Mouse (Mus musculus): Measurements from ENCODE around the gene Pgp. TPM values are rescaled to one million over a fixed set of nuclear protein-coding genes. Genes with fewer than 3 reads are reported as not detected.

The Pgp gene
- total and polyA plus RNA-seq, 2 experiments from 2014 or later: 50.1 to 86.8 TPM

DNA sequence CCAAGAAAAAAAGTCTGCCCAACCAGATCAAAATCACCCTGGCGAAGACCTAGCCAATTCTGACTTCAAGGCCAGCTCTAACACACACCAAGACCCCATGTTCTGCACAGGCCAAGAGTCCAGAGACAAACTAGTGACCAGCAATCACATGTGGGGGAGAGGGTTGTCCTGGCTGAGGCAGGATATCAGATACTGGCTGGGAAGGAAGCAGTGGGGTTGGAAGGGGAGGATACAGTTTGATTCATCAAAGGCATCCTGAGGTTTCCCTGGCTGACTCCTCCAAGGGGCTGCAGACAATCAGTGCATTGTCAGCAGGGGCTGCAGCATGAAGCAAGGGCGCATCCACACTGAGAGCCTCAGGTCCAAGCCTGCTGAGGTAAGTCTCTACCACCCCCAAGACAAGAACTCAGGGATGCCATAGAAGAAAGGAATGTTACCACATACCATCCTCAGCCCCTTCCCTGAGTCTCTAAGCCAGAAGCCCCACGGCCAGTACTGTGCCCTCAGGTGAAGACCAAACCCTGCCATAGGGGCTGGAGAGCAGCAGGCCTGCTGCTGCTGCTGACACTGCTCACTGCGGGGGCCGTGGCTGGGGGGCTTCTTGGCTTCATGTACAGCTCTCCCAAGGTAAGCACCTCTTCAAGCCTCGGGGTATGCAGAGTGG, 3.6 kb downstream of the Pgp start, which contains the start of gene Bricd5:
Gene Bricd5, plus strand, starts transcription at position 273 of the 664 bp plus-strand sequence.
- no peaks in the 10 kb centered on the region for H3K9me3 ChIP-seq (ENCODE audit: low read length)
- H3K9ac ChIP-seq (replicated peaks; ENCODE audit: low read length, poor library complexity, severe bottlenecking): no peak within 1 kb of the TSS
- ATAC-seq (ENCODE audit: low FRiP score) (no peak), DNase-seq (ENCODE audit: low spot score) (no peak)
- H3K27me3 ChIP-seq (ENCODE audit: insufficient read depth, low read length): no peaks in the 10 kb centered on the region
- peaks cover 35% of the 10 kb centered on the region for H3K36me3 ChIP-seq (ENCODE audit: insufficient read depth, low read length)
- 86% methylated on average over 6 of the region's 6 CpGs for WGBS
- H3K4me3 ChIP-seq (ENCODE audit: low read depth, low read length): no peak within 1 kb of the TSS
- H3K4me1 ChIP-seq (ENCODE audit: insufficient read depth, low read length): peaks cover 20% of the 10 kb centered on the region
- H3K4me2 ChIP-seq (ENCODE audit: low read depth, low read length, poor library complexity, severe bottlenecking): no peak within 1 kb of the TSS
- no peak for TF ChIP-seq CTCF (IDR thresholded peaks at IDR 0.05)
- no peak within 1 kb of the TSS for H3K27ac ChIP-seq (ENCODE audit: low read depth, low read length)

DNA sequence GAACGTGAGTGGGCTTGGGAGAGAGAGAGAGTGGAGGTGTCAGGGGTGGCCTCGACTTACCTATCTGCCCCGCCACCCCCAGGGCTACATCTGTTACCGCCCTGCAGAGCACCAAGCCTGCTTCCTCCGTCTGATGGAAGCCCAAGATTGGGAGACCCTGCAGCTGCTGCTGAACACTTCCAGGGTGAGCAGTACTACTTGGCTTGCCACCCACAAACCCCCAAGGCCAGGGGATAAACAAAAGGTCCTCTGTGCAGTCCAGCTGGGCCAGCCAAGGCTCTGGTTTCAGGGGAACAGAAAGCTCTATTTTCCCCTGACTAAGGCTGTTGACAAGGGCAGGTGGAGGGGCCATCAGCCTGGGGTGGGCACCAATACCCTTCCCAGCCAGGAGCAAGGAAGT, 4.4 kb downstream of the Pgp start:
- ATAC-seq (ENCODE audit: low FRiP score): no peak
- Histone ChIP-seq H3K9me3 (ENCODE audit: low read length) (no peaks in the 10 kb centered on the region), H3K9ac (replicated peaks; ENCODE audit: low read length, poor library complexity, severe bottlenecking) (no peak overlapping the region), H3K36me3 (ENCODE audit: insufficient read depth, low read length) (peaks cover 35% of the 10 kb centered on the region), H3K4me3 (ENCODE audit: low read depth, low read length) (no peak overlapping the region), H3K4me2 (ENCODE audit: low read depth, low read length, poor library complexity, severe bottlenecking) (no peak overlapping the region), H3K4me1 (ENCODE audit: insufficient read depth, low read length) (peaks cover 20% of the 10 kb centered on the region), H3K27me3 (ENCODE audit: insufficient read depth, low read length) (no peaks in the 10 kb centered on the region), H3K27ac (ENCODE audit: low read depth, low read length) (no peak overlapping the region)
- peak; percentile 54 for DNase-seq (ENCODE audit: low spot score)
- 82% methylated on average over 5 of the region's 5 CpGs for WGBS
- no peak for TF ChIP-seq CTCF (IDR thresholded peaks at IDR 0.05)

DNA sequence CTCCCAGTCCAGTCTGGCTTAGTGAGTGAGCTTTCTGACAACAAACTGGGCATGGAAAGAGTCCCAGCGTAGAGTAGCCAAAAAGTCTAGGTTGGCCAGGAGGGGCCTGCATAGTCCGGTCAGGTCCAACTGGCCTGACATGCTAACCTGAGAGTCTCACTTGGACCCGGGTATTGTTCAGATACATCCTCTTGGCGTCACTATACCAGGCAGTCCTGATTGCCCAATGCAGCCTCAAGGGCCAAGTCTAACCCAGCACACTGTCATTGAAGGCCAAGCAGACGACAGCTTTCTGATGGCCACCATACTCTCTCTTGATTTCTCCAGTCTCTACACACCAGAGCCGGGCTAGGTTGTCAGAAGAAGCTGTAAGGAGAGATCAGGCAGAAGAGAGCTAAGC, 5.4 kb downstream of the Pgp start:
- H3K4me2 ChIP-seq (ENCODE audit: low read depth, low read length, poor library complexity, severe bottlenecking): no peak overlapping the region
- 93% methylated on average over 6 of the region's 6 CpGs for WGBS
- no peak for TF ChIP-seq CTCF (IDR thresholded peaks at IDR 0.05)
- H3K9ac ChIP-seq (replicated peaks; ENCODE audit: low read length, poor library complexity, severe bottlenecking): no peak overlapping the region
- DNase-seq (ENCODE audit: low spot score) (no peak), ATAC-seq (ENCODE audit: low FRiP score) (no peak)
- H3K27ac ChIP-seq (ENCODE audit: low read depth, low read length): no peak overlapping the region
- no peaks in the 10 kb centered on the region for H3K27me3 ChIP-seq (ENCODE audit: insufficient read depth, low read length)
- peaks cover 35% of the 10 kb centered on the region for H3K36me3 ChIP-seq (ENCODE audit: insufficient read depth, low read length)
- no peaks in the 10 kb centered on the region for H3K9me3 ChIP-seq (ENCODE audit: low read length)
- peaks cover 20% of the 10 kb centered on the region for H3K4me1 ChIP-seq (ENCODE audit: insufficient read depth, low read length)
- no peak overlapping the region for H3K4me3 ChIP-seq (ENCODE audit: low read depth, low read length)

DNA sequence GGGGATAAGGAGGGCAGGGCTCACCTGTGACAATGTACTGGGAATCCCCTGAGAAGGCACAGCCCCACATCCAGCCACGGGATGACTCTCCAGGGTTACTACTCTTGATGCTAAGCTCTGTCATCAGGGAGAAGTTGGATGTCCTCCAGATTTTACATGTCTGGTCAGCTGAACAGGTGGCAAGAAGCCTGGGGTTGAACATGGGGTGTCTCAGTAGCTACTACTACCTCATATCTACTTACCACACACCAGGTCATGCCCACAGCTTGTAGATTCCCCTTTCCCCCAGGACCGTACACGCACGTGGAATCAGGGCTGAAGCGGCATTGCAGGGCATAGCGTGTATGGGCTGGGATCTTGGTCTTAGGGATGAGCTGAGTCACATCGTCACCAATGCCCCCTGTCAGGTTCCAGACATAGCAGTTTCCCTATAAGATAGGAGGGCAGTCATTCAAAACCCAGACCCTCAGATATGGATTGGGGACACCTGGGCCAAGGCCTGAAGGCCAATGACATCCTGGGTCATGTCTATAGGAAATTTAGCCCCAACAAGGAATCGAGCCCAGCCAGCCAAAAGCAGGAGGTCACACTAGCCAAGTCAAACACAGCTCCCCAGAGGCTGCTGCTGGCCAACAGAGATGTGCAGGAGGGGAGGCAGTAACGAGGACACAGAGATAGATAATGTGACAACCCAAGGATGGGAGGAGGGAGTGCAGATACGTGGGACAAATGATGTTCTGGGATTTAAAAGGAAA, 6.0 kb downstream of the Pgp start:
- Histone ChIP-seq H3K9me3 (ENCODE audit: low read length) (no peaks in the 10 kb centered on the region), H3K4me2 (ENCODE audit: low read depth, low read length, poor library complexity, severe bottlenecking) (no peak overlapping the region), H3K27ac (ENCODE audit: low read depth, low read length) (no peak overlapping the region), H3K4me1 (ENCODE audit: insufficient read depth, low read length) (peaks cover 20% of the 10 kb centered on the region), H3K4me3 (ENCODE audit: low read depth, low read length) (no peak overlapping the region), H3K9ac (replicated peaks; ENCODE audit: low read length, poor library complexity, severe bottlenecking) (no peak overlapping the region), H3K36me3 (ENCODE audit: insufficient read depth, low read length) (peaks cover 35% of the 10 kb centered on the region), H3K27me3 (ENCODE audit: insufficient read depth, low read length) (no peaks in the 10 kb centered on the region)
- ATAC-seq (ENCODE audit: low FRiP score): no peak
- TF ChIP-seq CTCF (IDR thresholded peaks at IDR 0.05): no peak
- 92% methylated on average over 10 of the region's 10 CpGs for WGBS
- DNase-seq (ENCODE audit: low spot score): no peak

GRCm38 (mm10) chr17:24477053-24477984, 7.1 kb downstream of the Pgp start:
- peaks cover 35% of the 10 kb centered on the region for H3K36me3 ChIP-seq (ENCODE audit: insufficient read depth, low read length)
- H3K4me2 ChIP-seq (ENCODE audit: low read depth, low read length, poor library complexity, severe bottlenecking): peak overlapping the region; percentile 77
- no peak for TF ChIP-seq CTCF (IDR thresholded peaks at IDR 0.05)
- no peaks in the 10 kb centered on the region for H3K9me3 ChIP-seq (ENCODE audit: low read length)
- peak overlapping the region; percentile 69; the same call in 1 of the 2 replicates for H3K9ac ChIP-seq (replicated peaks; ENCODE audit: low read length, poor library complexity, severe bottlenecking)
- H3K4me3 ChIP-seq (ENCODE audit: low read depth, low read length): 0 out of 2 replicates have a peak overlapping the region, but pooled peaks have one; percentile 56
- 92% methylated on average over 20 of the region's 20 CpGs for WGBS
- no peak for DNase-seq (ENCODE audit: low spot score)
- no peaks in the 10 kb centered on the region for H3K27me3 ChIP-seq (ENCODE audit: insufficient read depth, low read length)
- peaks cover 12% of the 10 kb centered on the region for H3K4me1 ChIP-seq (ENCODE audit: insufficient read depth, low read length)
- no peak for ATAC-seq (ENCODE audit: low FRiP score)
- H3K27ac ChIP-seq (ENCODE audit: low read depth, low read length): no peak overlapping the region
